Mouse (Mus musculus) cerebral cortex, adult 2 months (tissue): ENCODE data around the gene Sik1.

Source experiments
- WGBS: fragments of 180-500 bp; shearing (Covaris S2); methylation state at CpG from one replicate; pipeline ENCODE4 v1.1.7; 2018; 5-methylcytosine and 5-hydroxymethylcytosine counted together

Sik1 gene

GRCm38 (mm10) chr17:31875326-31875930 lies 19.8 kb upstream of the Sik1 start:
- 88% methylated on average over 10 of the region's 10 CpGs for WGBS

GRCm38 (mm10) chr17:31874691-31875090 lies 19.1 kb upstream of the Sik1 start:
- WGBS, result 90% methylated on average over 12 of the region's 12 CpGs

- 74% methylated on average over 8 of the region's 8 CpGs for WGBS
Observed at GRCm38 (mm10) chr17:31873973-31874372, 18.4 kb upstream of the Sik1 start.

- WGBS, result 90% methylated on average over 8 of the region's 8 CpGs
Observed at GRCm38 (mm10) chr17:31873185-31873870, 17.7 kb upstream of the Sik1 start.

- WGBS, result 88% methylated on average over 7 of the region's 7 CpGs
Observed at GRCm38 (mm10) chr17:31872826-31873165, 17.2 kb upstream of the Sik1 start.

- WGBS, result 72% methylated on average over 14 of the region's 14 CpGs
Observed at GRCm38 (mm10) chr17:31871968-31872825, 16.6 kb upstream of the Sik1 start.

GRCm38 (mm10) chr17:31870931-31871421 lies 15.4 kb upstream of the Sik1 start:
- 37% methylated on average over 13 of the region's 13 CpGs for WGBS

- 83% methylated on average over 9 of the region's 9 CpGs for WGBS
Observed at GRCm38 (mm10) chr17:31870446-31870845, 14.8 kb upstream of the Sik1 start.

- WGBS, result 90% methylated on average over 4 of the region's 4 CpGs
Observed at GRCm38 (mm10) chr17:31868076-31868475, 12.5 kb upstream of the Sik1 start.

GRCm38 (mm10) chr17:31867061-31867460 lies 11.5 kb upstream of the Sik1 start:
- WGBS, result 97% methylated on average over 7 of the region's 7 CpGs

GRCm38 (mm10) chr17:31865636-31866035 lies 10.0 kb upstream of the Sik1 start:
- WGBS, result 60% methylated on average over 7 of the region's 7 CpGs

- WGBS, result 85% methylated on average over 11 of the region's 11 CpGs
Observed at GRCm38 (mm10) chr17:31864666-31865450, 9.3 kb upstream of the Sik1 start.

- 88% methylated on average over 10 of the region's 10 CpGs for WGBS
Observed at GRCm38 (mm10) chr17:31863151-31863815, 7.7 kb upstream of the Sik1 start.

GRCm38 (mm10) chr17:31862136-31862535 lies 6.5 kb upstream of the Sik1 start:
- WGBS, result 86% methylated on average over 6 of the region's 6 CpGs

- 94% methylated on average over 5 of the region's 5 CpGs for WGBS
Observed at GRCm38 (mm10) chr17:31861661-31862060, 6.1 kb upstream of the Sik1 start.

- 92% methylated on average over 8 of the region's 8 CpGs for WGBS
Observed at GRCm38 (mm10) chr17:31860856-31861255, 5.3 kb upstream of the Sik1 start.

GRCm38 (mm10) chr17:31859367-31859766 lies 3.8 kb upstream of the Sik1 start:
- WGBS, result 75% methylated on average over 2 of the region's 2 CpGs

GRCm38 (mm10) chr17:31858786-31859185 lies 3.2 kb upstream of the Sik1 start:
- WGBS, result 96% methylated on average over 2 of the region's 2 CpGs

- 93% methylated on average over 3 of the region's 3 CpGs for WGBS
Observed at GRCm38 (mm10) chr17:31857903-31858426, 2.4 kb upstream of the Sik1 start.

GRCm38 (mm10) chr17:31857251-31857650 lies 1.6 kb upstream of the Sik1 start:
- 97% methylated on average over 4 of the region's 4 CpGs for WGBS
